Comparison of ENCODE assay signal across 8 mouse cellular contexts in the genomic region with DNA sequence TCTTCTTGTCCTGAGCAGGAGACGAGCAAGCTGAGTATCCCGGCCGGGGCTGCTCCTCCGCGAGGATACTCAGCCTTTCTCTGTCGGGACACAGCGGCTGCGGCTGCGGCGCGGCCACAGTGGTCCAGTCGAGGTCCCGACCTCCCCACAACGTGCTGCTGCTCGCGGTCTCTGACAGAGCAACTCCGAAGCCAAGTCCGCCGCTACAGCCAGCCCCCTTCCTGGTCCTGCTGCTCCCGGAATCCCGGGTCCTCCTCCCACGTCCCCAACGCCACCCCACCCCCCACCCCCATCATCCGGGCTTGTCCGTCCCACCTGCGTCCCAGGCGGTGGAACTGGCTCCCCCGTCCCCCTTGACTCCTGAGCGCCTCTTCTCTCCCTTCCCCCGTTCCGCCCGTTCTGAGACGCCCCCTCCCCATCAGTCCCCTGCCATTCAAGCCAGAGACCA. TPM values are rescaled to one million over a fixed set of nuclear protein-coding genes. Genes with fewer than 3 reads are reported as not detected.
A peak's percentile ranks its signal among the peaks of the same experiment; 100 is the strongest.
DNase-seq lines count a peak whose midpoint lies in the region; ATAC-seq and TF ChIP-seq lines count a peak whose summit lies in the region.

No protein-coding gene starts in this region.

- 0 out of 2 replicates have a peak, but pooled peaks cover 3% of the 10 kb centered on the region for H3K4me1 ChIP-seq in hindbrain, embryonic 10.5 days (replicated peaks)
- no peaks in the 10 kb centered on the region for H3K4me1 ChIP-seq in liver, embryonic 14.5 days (replicated peaks; ENCODE audit: control insufficient read depth in 2 of 2, insufficient read depth in 2 of 2, low read length in 1 of 2)

- no peaks in the 10 kb centered on the region for H3K36me3 ChIP-seq in hindbrain, embryonic 10.5 days
- no peaks in the 10 kb centered on the region for H3K36me3 ChIP-seq in liver, embryonic 14.5 days (replicated peaks; ENCODE audit: control insufficient read depth, insufficient read depth, low read depth)

- H3K4me3 ChIP-seq in hindbrain, embryonic 10.5 days: peak overlapping the region; percentile 62
- peak overlapping the region; percentile 9 to 30; a peak in 2 of 4 replicates for H3K4me3 ChIP-seq in liver, embryonic 14.5 days (ENCODE audit: insufficient read depth in 1 of 2, low read depth in 2 of 2, low read length in 2 of 2)

- intact Hi-C loops in left cerebral cortex, postnatal 4 days (cut with DNase I): no loop called here

- peak overlapping the region; percentile 52 for H3K4me2 ChIP-seq in liver, embryonic 14.5 days (ENCODE audit: low read depth)

- ATAC-seq in liver, embryonic 14.5 days (ENCODE audit: insufficient read depth): no peak

- H3K27me3 ChIP-seq in hindbrain, embryonic 10.5 days (ENCODE audit: insufficient read depth, poor library complexity, severe bottlenecking): peaks cover 35% of the 10 kb centered on the region
- peaks cover 18% of the 10 kb centered on the region for H3K27me3 ChIP-seq in liver, embryonic 14.5 days (ENCODE audit: control insufficient read depth, insufficient read depth, low read length)

- H3K9ac ChIP-seq in liver, embryonic 14.5 days (replicated peaks): no peak overlapping the region

- peak; percentile 29 for DNase-seq in left cerebral cortex, postnatal 4 days
- DNase-seq in left cerebral cortex, adult 8-10 months (ENCODE audit: low spot score in 2 of 2): no peak
- peak; percentile 64 for DNase-seq in embryo, embryonic 10.5 days (ENCODE audit: low spot score)
- DNase-seq in hindbrain, embryonic 10.5 days (ENCODE audit: low spot score): peak; percentile 65
- DNase-seq in liver, embryonic 14.5 days (ENCODE audit: low read depth in 3 of 3, low spot score in 3 of 3): no peak
- DNase-seq in retina, postnatal 1 day: peak; percentile 39
- DNase-seq in spleen, postnatal 10 days (ENCODE audit: low spot score in 2 of 2): no peak
- no peak for DNase-seq in layer of hippocampus, adult 18-20 months (ENCODE audit: low spot score in 2 of 2)

- no peak for TF ChIP-seq CTCF in liver, embryonic 14.5 days (IDR thresholded peaks at IDR 0.05; ENCODE audit: low read depth)

- peak overlapping the region; percentile 75 for H3K27ac ChIP-seq in hindbrain, embryonic 10.5 days
- no peak overlapping the region for H3K27ac ChIP-seq in liver, embryonic 14.5 days

- no peak for TF ChIP-seq EP300 in liver, embryonic 14.5 days (IDR thresholded peaks at IDR 0.05; ENCODE audit: low read depth)

- under 1% methylated on average over 33 of the region's 33 CpGs for WGBS in hindbrain, embryonic 10.5 days
- 2% methylated on average over 33 of the region's 33 CpGs for WGBS in liver, embryonic 14.5 days (ENCODE audit: insufficient replicate concordance)

- H3K9me3 ChIP-seq in hindbrain, embryonic 10.5 days: no peaks in the 10 kb centered on the region
- no peaks in the 10 kb centered on the region for H3K9me3 ChIP-seq in liver, embryonic 14.5 days (ENCODE audit: control insufficient read depth, low read length)

RNA-seq across cellular contexts. Expression of gene Pdcd2, which starts 9.4 kb away (rescaled TPM):
- total RNA-seq in left cerebral cortex, postnatal 4 days (2021): 10 to 100 TPM; 23.2 to 24.3 TPM
- total RNA-seq in left cerebral cortex, adult 8-10 months (2022): 10 to 100 TPM; 14.9 to 28.9 (median 23.8) TPM
- polyA plus RNA-seq in hindbrain, embryonic 10.5 days (2016; fragmentation: Nextera tagmentation; extraction: Ambion mirVana): 49.8 and 51.1 TPM in 2 replicates
- polyA plus RNA-seq in liver, embryonic 14.5 days (2012; rRNA removed): 11.0 and 11.7 TPM in 2 replicates
- polyA plus RNA-seq in liver, embryonic 14.5 days (2014; fragmentation: Nextera tagmentation; extraction: Ambion mirVana): 20.5 and 26.3 TPM in 2 replicates
- total RNA-seq in layer of hippocampus, adult 18-20 months (2021): 10 to 100 TPM; 18.5 to 19.5 TPM

RNA-seq across cellular contexts. Expression of gene Prdm9, which starts 27.7 kb away (rescaled TPM):
- total RNA-seq in left cerebral cortex, postnatal 4 days (2021): 1 to 10 TPM; 2.8 to 3.2 TPM
- 1 to 10 TPM; 1.8 to 3.6 (median 2.9) TPM for total RNA-seq in left cerebral cortex, adult 8-10 months (2022)
- polyA plus RNA-seq in hindbrain, embryonic 10.5 days (2016; fragmentation: Nextera tagmentation; extraction: Ambion mirVana): 2.3 and 3.2 TPM in 2 replicates
- polyA plus RNA-seq in liver, embryonic 14.5 days (2012; rRNA removed): 0.41 and 0.64 TPM in 2 replicates
- 0.11 and 0.35 TPM in 2 replicates for polyA plus RNA-seq in liver, embryonic 14.5 days (2014; fragmentation: Nextera tagmentation; extraction: Ambion mirVana)
- total RNA-seq in layer of hippocampus, adult 18-20 months (2021): 1 to 10 TPM; 1.9 to 2.9 TPM

RNA-seq across cellular contexts. Expression of gene Tbp, which starts 36.8 kb away (rescaled TPM):
- total RNA-seq in left cerebral cortex, postnatal 4 days (2021): 10 to 100 TPM; 38.1 to 38.4 TPM
- 10 to 100 TPM; 29.9 to 36.9 (median 33.1) TPM for total RNA-seq in left cerebral cortex, adult 8-10 months (2022)
- polyA plus RNA-seq in hindbrain, embryonic 10.5 days (2016; fragmentation: Nextera tagmentation; extraction: Ambion mirVana): 62.1 and 64.2 TPM in 2 replicates
- polyA plus RNA-seq in liver, embryonic 14.5 days (2012; rRNA removed): 21.3 and 22.0 TPM in 2 replicates
- 19.9 and 24.0 TPM in 2 replicates for polyA plus RNA-seq in liver, embryonic 14.5 days (2014; fragmentation: Nextera tagmentation; extraction: Ambion mirVana)
- 10 to 100 TPM; 26.6 to 33.7 TPM for total RNA-seq in layer of hippocampus, adult 18-20 months (2021)

RNA-seq across cellular contexts. Expression of gene Psmb1, which starts 36.9 kb away (rescaled TPM):
- total RNA-seq in left cerebral cortex, postnatal 4 days (2021): 100 to 1,000 TPM; 135 to 138 TPM
- total RNA-seq in left cerebral cortex, adult 8-10 months (2022): 100 to 1,000 TPM; 123 to 140 (median 133) TPM
- 291 TPM in 2 replicates for polyA plus RNA-seq in hindbrain, embryonic 10.5 days (2016; fragmentation: Nextera tagmentation; extraction: Ambion mirVana)
- 42.5 and 85.5 TPM in 2 replicates for polyA plus RNA-seq in liver, embryonic 14.5 days (2012; rRNA removed)
- polyA plus RNA-seq in liver, embryonic 14.5 days (2014; fragmentation: Nextera tagmentation; extraction: Ambion mirVana): 167 and 173 TPM in 2 replicates
- total RNA-seq in layer of hippocampus, adult 18-20 months (2021): 100 to 1,000 TPM; 127 to 129 TPM

Comparison
In these comparisons a context has a peak if more than half of its experiments do, and no peak if none do; other contexts are left out.
1. DNase-seq: peak in left cerebral cortex, postnatal 4 days (single experiment), embryo, embryonic 10.5 days (single experiment), hindbrain, embryonic 10.5 days (single experiment) and retina, postnatal 1 day (single experiment); none in left cerebral cortex, adult 8-10 months (0 of 2), liver, embryonic 14.5 days (0 of 3), spleen, postnatal 10 days (0 of 2) and layer of hippocampus, adult 18-20 months (0 of 2).